20 mouse cellular contexts compared by ENCODE assay signal in the genomic region with DNA sequence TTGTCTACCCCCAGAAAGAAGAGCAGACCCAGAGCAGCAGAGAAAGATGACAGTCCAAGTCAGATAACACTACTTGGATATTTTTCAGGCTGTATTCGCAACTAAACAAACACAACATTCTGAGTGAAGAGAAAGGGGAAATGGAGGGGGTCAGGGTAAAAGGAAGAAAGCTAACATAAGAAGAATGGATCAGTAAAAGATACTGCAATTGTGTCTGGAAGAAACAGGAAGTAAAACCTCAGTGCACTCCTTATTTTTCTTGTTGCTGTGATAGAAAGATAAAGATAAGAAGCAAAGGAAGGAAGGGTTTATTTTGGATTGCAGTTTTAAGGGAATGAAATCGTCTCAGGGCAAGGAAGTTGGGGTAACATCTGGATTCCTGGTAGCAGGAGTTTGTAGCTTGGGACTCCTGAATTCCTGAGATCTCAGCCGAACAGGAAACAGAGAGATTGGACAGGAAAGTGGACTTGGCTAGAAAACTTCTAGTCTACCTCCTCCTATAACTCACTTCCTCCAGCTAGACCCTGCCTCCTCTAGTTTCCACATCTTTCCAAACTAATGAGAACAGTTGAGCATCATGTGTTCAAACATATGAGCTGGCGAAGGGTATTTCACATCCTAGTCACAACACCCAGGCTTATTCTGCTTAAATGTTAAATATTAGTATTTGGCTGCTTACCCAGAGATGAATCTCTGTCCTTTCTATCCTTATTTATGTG. TPM values are rescaled to one million over a fixed set of nuclear protein-coding genes. Genes with fewer than 3 reads are reported as not detected.
DNase-seq lines count a peak whose midpoint lies in the region; ATAC-seq and TF ChIP-seq lines count a peak whose summit lies in the region.
"Had no signal": no experiment of that assay in that cellular context is flagged by ENCODE, and none has a peak within 500 bp of the region (broad histone marks: within the 10 kb centered on the region; RNA-seq: fewer than 3 reads in every experiment).

No protein-coding gene starts in this region.

- no peak overlapping the region for H3K9ac ChIP-seq in heart, embryonic 15.5 days
- H3K9ac ChIP-seq in lung, embryonic 14.5 days = no peak overlapping the region
- H3K9ac ChIP-seq in forebrain, embryonic 15.5 days (replicated peaks) = no peak overlapping the region
- H3K9ac ChIP-seq: forebrain, postnatal 0 days; liver, embryonic 15.5 days; neural tube, embryonic 12.5 days had no signal

- peak overlapping the region; percentile 57 for H3K27ac ChIP-seq in heart, embryonic 15.5 days
- H3K27ac ChIP-seq in lung, embryonic 14.5 days (ENCODE audit: low read depth) = peak overlapping the region; percentile 52; the same call in 1 of the 2 replicates
- H3K27ac ChIP-seq in forebrain, embryonic 15.5 days (replicated peaks) = no peak overlapping the region
- H3K27ac ChIP-seq: heart, adult 2 months; liver, embryonic 15.5 days; neural tube, embryonic 12.5 days had no signal

- no peaks in the 10 kb centered on the region for H3K4me1 ChIP-seq in heart, embryonic 15.5 days (replicated peaks)
- no peaks in the 10 kb centered on the region for H3K4me1 ChIP-seq in lung, embryonic 14.5 days (ENCODE audit: insufficient read depth)
- H3K4me1 ChIP-seq in forebrain, embryonic 15.5 days = no peaks in the 10 kb centered on the region
- H3K4me1 ChIP-seq: liver, embryonic 15.5 days; neural tube, embryonic 12.5 days had no signal

- no peak overlapping the region for H3K4me3 ChIP-seq in heart, embryonic 15.5 days
- H3K4me3 ChIP-seq in lung, embryonic 14.5 days (ENCODE audit: low read depth, low read length) = no peak overlapping the region
- no peak overlapping the region for H3K4me3 ChIP-seq in forebrain, embryonic 15.5 days
- H3K4me3 ChIP-seq: heart, adult 2 months; liver, embryonic 15.5 days; neural tube, embryonic 12.5 days had no signal

- no peaks in the 10 kb centered on the region for H3K36me3 ChIP-seq in heart, embryonic 15.5 days
- H3K36me3 ChIP-seq in lung, embryonic 14.5 days (ENCODE audit: insufficient read depth) = no peaks in the 10 kb centered on the region
- H3K36me3 ChIP-seq in forebrain, embryonic 15.5 days = no peaks in the 10 kb centered on the region
- H3K36me3 ChIP-seq: liver, embryonic 15.5 days; neural tube, embryonic 12.5 days had no signal

- H3K27me3 ChIP-seq in heart, embryonic 15.5 days = no peaks in the 10 kb centered on the region
- H3K27me3 ChIP-seq in lung, embryonic 14.5 days (ENCODE audit: insufficient read depth, low read length) = no peaks in the 10 kb centered on the region
- no peaks in the 10 kb centered on the region for H3K27me3 ChIP-seq in forebrain, embryonic 15.5 days
- H3K27me3 ChIP-seq: liver, embryonic 15.5 days; neural tube, embryonic 12.5 days had no signal

- H3K9me3 ChIP-seq in heart, embryonic 15.5 days (replicated peaks) = no peaks in the 10 kb centered on the region
- no peaks in the 10 kb centered on the region for H3K9me3 ChIP-seq in lung, embryonic 14.5 days (ENCODE audit: low read depth, low read length)
- H3K9me3 ChIP-seq in forebrain, embryonic 15.5 days = no peaks in the 10 kb centered on the region
- H3K9me3 ChIP-seq: liver, embryonic 15.5 days; neural tube, embryonic 12.5 days had no signal

- no peak for ATAC-seq in heart, embryonic 15.5 days (replicated peaks; ENCODE audit: insufficient number of reproducible peaks, insufficient read depth, low FRiP score, low read depth)
- no peak for ATAC-seq in lung, embryonic 14.5 days (ENCODE audit: insufficient read depth)
- ATAC-seq in granulocyte monocyte progenitor cell, adult 5-6 weeks (replicated peaks; ENCODE audit: poor library complexity, severe bottlenecking) = peak; percentile 82
- ATAC-seq in forebrain, embryonic 15.5 days (replicated peaks) = no peak
- ATAC-seq: activated CD4-positive, CD25-positive, alpha-beta regulatory T cell, adult 4 months; forebrain, postnatal 0 days; hindbrain, embryonic 16.5 days; Patski had no signal

- TF ChIP-seq CTCF in lung, embryonic 14.5 days (IDR thresholded peaks at IDR 0.05; ENCODE audit: low read depth) = no peak

- H3K4me2 ChIP-seq in heart, embryonic 15.5 days = no peak overlapping the region
- no peak overlapping the region for H3K4me2 ChIP-seq in lung, embryonic 14.5 days
- no peak overlapping the region for H3K4me2 ChIP-seq in forebrain, embryonic 15.5 days (replicated peaks)
- H3K4me2 ChIP-seq: liver, embryonic 15.5 days; midbrain, embryonic 11.5 days; neural tube, embryonic 12.5 days had no signal

- WGBS in heart, embryonic 15.5 days = 48% methylated on average over 4 of the region's 4 CpGs
- 27% methylated on average over 4 of the region's 4 CpGs for WGBS in lung, embryonic 14.5 days
- WGBS in forebrain, embryonic 15.5 days = 84% methylated on average over 4 of the region's 4 CpGs

- DNase-seq in heart, adult 11 months = no peak
- no peak for DNase-seq in lung, embryonic 14.5 days
- no peak for DNase-seq in lung, postnatal 36 days
- no peak for DNase-seq in adipocyte (ENCODE audit: low spot score)
- DNase-seq: cerebellum, adult 9-11 months; forebrain, postnatal 0 days; heart, adult 2 months; heart, postnatal 4 days; kidney, adult 11 months; right cerebral cortex, postnatal 14 days; thymus, postnatal 36 days had no signal

RNA-seq across cellular contexts. Expression of a gene that starts 16.3 kb away (rescaled TPM):
- 53.4 and 54.8 TPM in 2 replicates for polyA plus RNA-seq in heart, embryonic 15.5 days (2015; fragmentation: Nextera tagmentation; extraction: Ambion mirVana)
- polyA plus RNA-seq in lung, embryonic 14.5 days (2014; fragmentation: Nextera tagmentation; extraction: Ambion mirVana) = 36.8 and 42.0 TPM in 2 replicates
- 38.0 and 44.1 TPM in 2 replicates for total RNA-seq in granulocyte monocyte progenitor cell, adult 5-6 weeks (2014; fragmentation: Nextera tagmentation)
- 46.0 and 49.8 TPM in 2 replicates for total RNA-seq in granulocyte monocyte progenitor cell, adult 5-6 weeks (2017)
- 22.9 and 23.8 TPM in 2 replicates for polyA plus RNA-seq in forebrain, embryonic 15.5 days (2015; fragmentation: Nextera tagmentation; extraction: Ambion mirVana)
